Mouse (Mus musculus) intestine, embryonic 14.5 days (tissue): Measurements from ENCODE around the gene Cep131. TPM values are rescaled to one million over a fixed set of nuclear protein-coding genes. Genes with fewer than 3 reads are reported as not detected.

Source experiments
- ATAC-seq: fragments of 200-750 bp; cut with Nextera tagmentation; replicated peaks from 2 replicates; pipeline ENCODE4 v1.8.0; 2017; ENCODE audit warnings: low read depth, moderate number of reproducible peaks, moderate TSS enrichment, moderate library complexity; ENCODE audit not compliant: low FRiP score, low TSS enrichment
- DNase-seq: peaks from one replicate; pipeline ENCODE4 v3.0.0-alpha.2; 2018; ENCODE audit warnings: low spot score
- H3K27ac ChIP-seq: fragments of 300-500 bp; sonication (generic); 2 replicates; pipeline ENCODE4 v1.5.1; 2014; ENCODE audit warnings: low read depth, mild to moderate bottlenecking, control low read depth
- H3K27me3 ChIP-seq: fragments of 300-500 bp; sonication (generic); replicated peaks from 2 replicates; pipeline ENCODE4 v1.6.1; 2014; ENCODE audit warnings: low read length, control low read depth; ENCODE audit not compliant: control insufficient read depth, insufficient read depth
- H3K36me3 ChIP-seq: fragments of 300-500 bp; sonication (generic); 2 replicates; pipeline ENCODE4 v1.6.1; 2014; ENCODE audit warnings: low read length, control low read depth; ENCODE audit not compliant: control insufficient read depth, insufficient read depth
- H3K4me1 ChIP-seq: fragments of 300-500 bp; sonication (generic); replicated peaks from 2 replicates; pipeline ENCODE4 v1.6.1; 2014; ENCODE audit warnings: low read length, control low read depth, mixed read lengths; ENCODE audit not compliant: control insufficient read depth, insufficient read depth
- H3K4me2 ChIP-seq: fragments of 300-500 bp; sonication (generic); 2 replicates; pipeline ENCODE4 v1.6.1; 2014; ENCODE audit warnings: low read length
- H3K4me3 ChIP-seq: fragments of 300-500 bp; sonication (generic); 2 replicates; pipeline ENCODE4 v1.5.1; 2014; ENCODE audit warnings: low read depth, low read length, control low read depth, mixed read lengths
- H3K9ac ChIP-seq: fragments of 300-500 bp; sonication (generic); 2 replicates; pipeline ENCODE4 v1.6.1; 2014; ENCODE audit warnings: mild to moderate bottlenecking, low read length
- H3K9me3 ChIP-seq: fragments of 300-500 bp; sonication (generic); 2 replicates; pipeline ENCODE4 v1.6.1; 2016; ENCODE audit warnings: low read length, control low read depth; ENCODE audit not compliant: control insufficient read depth
- WGBS: fragments of 180-500 bp; shearing (Covaris S2); extraction: QIAGEN DNeasy Blood & Tissue Kit; methylation state at CpG from one replicate; pipeline ENCODE4 v1.1.7; 2014; 5-methylcytosine and 5-hydroxymethylcytosine counted together
- polyA plus RNA-seq: library from polyadenylated mRNA; unstranded; fragments of >200 nt; fragmentation: Nextera tagmentation; extraction: Ambion mirVana; gene quantifications from 2 replicates; pipeline ENCODE4 v1.2.1, GENCODE M21; 2014

Gene Cep131
- polyA plus RNA-seq, result 21.8 and 23.6 TPM in 2 replicates

GRCm38 (mm10) chr11:120086702-120087152, at the start of gene Cep131:
TSS of gene Cep131 (minus strand) at chr11:120086827.
- WGBS, result under 1% methylated on average over 42 of the region's 42 CpGs
- Histone ChIP-seq H3K36me3 (peaks cover 23% of the 10 kb centered on the region), H3K27me3 (no peaks in the 10 kb centered on the region), H3K9me3 (no peaks in the 10 kb centered on the region), H3K4me2 (peak within 1 kb of the TSS; percentile 83), H3K4me1 (peaks cover 8% of the 10 kb centered on the region), H3K4me3 (peak within 1 kb of the TSS; percentile 50), H3K27ac (peak within 1 kb of the TSS; percentile 65), H3K9ac (peak within 1 kb of the TSS; percentile 55)
- ATAC-seq (peak; percentile 97), DNase-seq (peak; percentile 97)

GRCm38 (mm10) chr11:120136195-120136594, 49.6 kb upstream of the Cep131 start:
- H3K27ac ChIP-seq, result no peak overlapping the region
- no peaks in the 10 kb centered on the region for H3K4me1 ChIP-seq
- peaks cover 42% of the 10 kb centered on the region for H3K36me3 ChIP-seq
- ATAC-seq, result no peak
- DNase-seq, result no peak
- H3K9ac ChIP-seq, result no peak overlapping the region
- no peaks in the 10 kb centered on the region for H3K27me3 ChIP-seq
- WGBS, result 77% methylated on average over 8 of the region's 8 CpGs
- H3K4me3 ChIP-seq, result no peak overlapping the region
- no peaks in the 10 kb centered on the region for H3K9me3 ChIP-seq
- no peak overlapping the region for H3K4me2 ChIP-seq

GRCm38 (mm10) chr11:120134847-120135530, 48.4 kb upstream of the Cep131 start:
- Histone ChIP-seq H3K27ac (no peak overlapping the region), H3K4me2 (no peak overlapping the region), H3K9me3 (no peaks in the 10 kb centered on the region), H3K9ac (no peak overlapping the region), H3K27me3 (no peaks in the 10 kb centered on the region), H3K4me3 (no peak overlapping the region), H3K36me3 (peaks cover 41% of the 10 kb centered on the region), H3K4me1 (no peaks in the 10 kb centered on the region)
- DNase-seq (no peak), ATAC-seq (no peak)
- whole genome bisulfite sequencing, result 85% methylated on average over 9 of the region's 9 CpGs

- Histone ChIP-seq H3K4me2 (no peak overlapping the region), H3K9me3 (no peaks in the 10 kb centered on the region), H3K4me1 (no peaks in the 10 kb centered on the region), H3K27ac (no peak overlapping the region), H3K36me3 (peaks cover 37% of the 10 kb centered on the region), H3K27me3 (no peaks in the 10 kb centered on the region), H3K9ac (no peak overlapping the region), H3K4me3 (no peak overlapping the region)
- no peak for DNase-seq
- ATAC-seq, result no peak
- 89% methylated on average over 5 of the region's 5 CpGs for WGBS
Measured at GRCm38 (mm10) chr11:120134148-120134547, 47.5 kb upstream of the Cep131 start.

GRCm38 (mm10) chr11:120129281-120129680, 42.7 kb upstream of the Cep131 start:
- no peak overlapping the region for H3K4me2 ChIP-seq
- H3K4me1 ChIP-seq, result no peaks in the 10 kb centered on the region
- WGBS, result 82% methylated on average over 7 of the region's 7 CpGs
- no peak overlapping the region for H3K9ac ChIP-seq
- H3K27me3 ChIP-seq, result no peaks in the 10 kb centered on the region
- no peak overlapping the region for H3K4me3 ChIP-seq
- peaks cover 55% of the 10 kb centered on the region for H3K36me3 ChIP-seq
- no peak overlapping the region for H3K27ac ChIP-seq
- ATAC-seq (no peak), DNase-seq (no peak)
- no peaks in the 10 kb centered on the region for H3K9me3 ChIP-seq

- Histone ChIP-seq H3K27ac (no peak overlapping the region), H3K9me3 (no peaks in the 10 kb centered on the region), H3K4me2 (no peak overlapping the region), H3K4me3 (no peak overlapping the region), H3K4me1 (no peaks in the 10 kb centered on the region), H3K27me3 (no peaks in the 10 kb centered on the region), H3K9ac (no peak overlapping the region), H3K36me3 (peaks cover 49% of the 10 kb centered on the region)
- no peak for DNase-seq
- ATAC-seq, result no peak
- 90% methylated on average over 2 of the region's 2 CpGs for WGBS
Measured at GRCm38 (mm10) chr11:120126845-120127244, 40.2 kb upstream of the Cep131 start.

GRCm38 (mm10) chr11:120122126-120122525, 35.5 kb upstream of the Cep131 start:
- H3K4me2 ChIP-seq, result no peak overlapping the region
- H3K36me3 ChIP-seq, result peaks cover 44% of the 10 kb centered on the region
- 91% methylated on average over 12 of the region's 12 CpGs for WGBS
- H3K4me3 ChIP-seq, result no peak overlapping the region
- H3K9me3 ChIP-seq, result no peaks in the 10 kb centered on the region
- no peaks in the 10 kb centered on the region for H3K4me1 ChIP-seq
- ATAC-seq (no peak), DNase-seq (no peak)
- H3K27me3 ChIP-seq, result no peaks in the 10 kb centered on the region
- H3K9ac ChIP-seq, result no peak overlapping the region
- no peak overlapping the region for H3K27ac ChIP-seq

- H3K4me1 ChIP-seq, result no peaks in the 10 kb centered on the region
- H3K36me3 ChIP-seq, result peaks cover 51% of the 10 kb centered on the region
- H3K9me3 ChIP-seq, result no peaks in the 10 kb centered on the region
- H3K4me3 ChIP-seq, result no peak overlapping the region
- peak; percentile 78 for DNase-seq
- H3K9ac ChIP-seq, result no peak overlapping the region
- ATAC-seq, result no peak
- no peak overlapping the region for H3K27ac ChIP-seq
- no peak overlapping the region for H3K4me2 ChIP-seq
- H3K27me3 ChIP-seq, result no peaks in the 10 kb centered on the region
- 81% methylated on average over 17 of the region's 17 CpGs for WGBS
Measured at GRCm38 (mm10) chr11:120120642-120121420, 34.2 kb upstream of the Cep131 start.
